Mouse (Mus musculus): ENCODE measurements around the gene Msi1. TPM values are rescaled to one million over a fixed set of nuclear protein-coding genes. Genes with fewer than 3 reads are reported as not detected.

Gene Msi1
- polyA plus RNA-seq, 1 experiment from 2014 or later, result not detected

DNA sequence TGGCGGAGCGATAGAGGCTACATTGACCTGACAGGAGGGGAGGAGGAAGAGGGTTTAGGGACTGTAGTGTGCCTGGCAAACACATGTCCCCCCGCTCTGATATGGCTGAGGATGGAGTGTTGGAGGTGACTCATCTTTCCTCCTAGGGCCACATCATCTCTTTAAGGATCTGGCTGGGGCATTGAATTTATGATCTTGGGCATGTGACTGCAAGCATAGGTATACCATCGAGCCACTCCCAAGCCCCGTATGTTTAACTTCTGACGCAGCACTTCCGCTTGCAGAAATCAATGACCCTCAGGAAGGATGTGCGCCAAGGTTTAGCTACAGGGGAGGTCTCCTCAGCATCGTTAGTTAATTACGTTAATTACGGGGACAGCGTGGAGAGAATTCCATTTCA lies 73.6 kb downstream of the Msi1 start:
- Histone ChIP-seq H3K4me3 (ENCODE audit: inconsistent target) (no peak overlapping the region), H3K36me3 (ENCODE audit: inconsistent target) (no peaks in the 10 kb centered on the region), H3K27ac (no peak overlapping the region), H3K79me2 (ENCODE audit: inconsistent target) (peaks cover 13% of the 10 kb centered on the region)
- whole genome bisulfite sequencing (ENCODE audit: missing documents), result 80% methylated on average over 12 of the region's 12 CpGs

Other genes starting within 250 kb of the Msi1 start
- gene Cabp1, start 235.2 kb upstream of the Msi1 start, polyA plus RNA-seq (2018), result not detected in 3 replicates
- 18.6 to 30.7 TPM (median 22.3 TPM) in 3 replicates for gene Pop5, start 193.8 kb upstream of the Msi1 start, polyA plus RNA-seq (2018)
- gene Rnf10, start 156.7 kb upstream of the Msi1 start, polyA plus RNA-seq (2018), result 89.0 to 101 TPM (median 92.8 TPM) in 3 replicates
- 22.6 to 29.0 TPM (median 22.8 TPM) in 3 replicates for gene Coq5, start 149.9 kb upstream of the Msi1 start, polyA plus RNA-seq (2018)
- 156 to 244 TPM (median 202 TPM) in 3 replicates for gene Dynll1, start 128.6 kb upstream of the Msi1 start, polyA plus RNA-seq (2018)
- 61.4 to 98.7 TPM (median 76.4 TPM) in 3 replicates for gene Srsf9, start 102.4 kb upstream of the Msi1 start, polyA plus RNA-seq (2018)
- 23.7 to 43.8 TPM (median 24.3 TPM) in 3 replicates for gene Gatc, start 88.4 kb upstream of the Msi1 start, polyA plus RNA-seq (2018)
- gene Triap1, start 88.4 kb upstream of the Msi1 start, polyA plus RNA-seq (2018), result 36.6 to 91.2 TPM (median 78.9 TPM) in 3 replicates
- gene Cox6a1, start 80.6 kb upstream of the Msi1 start, polyA plus RNA-seq (2018), result 268 to 413 TPM (median 344 TPM) in 3 replicates
- gene Pla2g1b, start 36.7 kb downstream of the Msi1 start, polyA plus RNA-seq (2018), result not detected in 3 replicates
- gene Sirt4, start 55.1 kb downstream of the Msi1 start, polyA plus RNA-seq (2018), result 6.7 to 11.2 TPM (median 7.2 TPM) in 3 replicates
- gene Pxn, start 77.1 kb downstream of the Msi1 start, polyA plus RNA-seq (2018), result 48.5 to 74.5 TPM (median 67.7 TPM) in 3 replicates
- gene Rplp0, start 129.9 kb downstream of the Msi1 start, polyA plus RNA-seq (2018), result 520 to 1,272 TPM (median 1,219 TPM) in 3 replicates
- gene Gcn1l1, start 135.7 kb downstream of the Msi1 start, polyA plus RNA-seq (2018), result 12.9 to 25.7 TPM (median 22.1 TPM) in 3 replicates
- 53.2 to 67.5 TPM (median 59.0 TPM) in 3 replicates for gene Rab35, start 202.3 kb downstream of the Msi1 start, polyA plus RNA-seq (2018)

Measured in macrophage (primary cell).